Mouse (Mus musculus) thymus, postnatal 25 days (tissue): ENCODE results near the gene Cat.

Experiments
- DNase-seq: peaks from one replicate; pipeline ENCODE4 v3.0.0; 2022

Gene Cat

GRCm38 (mm10) chr2:103432695-103433275 is 52.2 kb downstream of the Cat start:
- DNase-seq = no peak

- DNase-seq = no peak
Measured at GRCm38 (mm10) chr2:103430712-103431111, 54.2 kb downstream of the Cat start.

DNA sequence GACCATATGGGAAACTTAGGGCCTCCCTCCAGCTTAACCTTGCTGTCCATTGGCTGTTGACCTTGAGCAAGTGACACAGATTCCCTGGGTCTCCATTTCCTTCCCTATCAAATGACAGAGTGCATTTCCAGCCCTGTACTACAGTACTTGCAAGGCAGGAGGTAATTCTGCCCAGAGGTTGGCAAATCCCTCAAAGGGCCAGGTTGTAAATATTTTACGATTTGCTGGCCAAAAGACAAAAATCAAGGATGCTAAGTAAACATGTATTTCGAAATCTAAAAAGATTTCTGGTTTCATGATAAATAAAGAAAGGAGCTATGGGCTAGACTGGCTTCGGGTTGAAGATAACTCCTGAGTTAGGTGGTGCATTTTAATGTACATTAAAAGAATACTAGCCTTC is 56.6 kb downstream of the Cat start:
- DNase-seq = no peak

- DNase-seq = no peak
Measured at GRCm38 (mm10) chr2:103425456-103426063, 59.4 kb downstream of the Cat start.

- peak; percentile 58 for DNase-seq
Measured at GRCm38 (mm10) chr2:103424349-103425026, 60.5 kb downstream of the Cat start.

GRCm38 (mm10) chr2:103423884-103424283 is 61.1 kb downstream of the Cat start:
- no peak for DNase-seq

GRCm38 (mm10) chr2:103420650-103421507 is 64.1 kb downstream of the Cat start:
- DNase-seq = no peak

GRCm38 (mm10) chr2:103415774-103416173 is 69.2 kb downstream of the Cat start:
- DNase-seq = no peak

DNA sequence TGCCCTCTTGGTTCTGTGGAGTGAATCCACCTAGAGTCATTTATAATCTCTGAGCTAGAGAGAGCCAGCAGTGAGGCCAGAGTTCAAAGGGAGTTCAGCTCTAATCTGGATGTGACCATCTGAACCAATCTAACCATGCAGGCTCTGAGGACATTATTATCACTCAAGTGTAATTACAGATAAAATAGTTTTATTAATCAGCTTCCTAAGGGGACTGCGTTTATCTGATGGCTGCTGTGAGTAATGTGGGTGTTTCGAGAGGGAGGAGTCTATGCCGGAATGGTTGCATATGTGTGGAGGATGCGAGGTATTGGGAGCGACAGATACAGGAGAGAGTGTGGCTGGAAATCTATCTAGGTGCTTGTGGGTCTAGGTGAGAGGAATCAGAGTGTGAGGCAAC is 71.6 kb downstream of the Cat start:
- DNase-seq = no peak

GRCm38 (mm10) chr2:103411816-103412215 is 73.1 kb downstream of the Cat start:
- DNase-seq = no peak

- DNase-seq = no peak
Measured at GRCm38 (mm10) chr2:103411348-103411747, 73.6 kb downstream of the Cat start, which contains the start of gene Elf5. Gene Elf5, plus strand, starts transcription at chr2:103411688.

DNA sequence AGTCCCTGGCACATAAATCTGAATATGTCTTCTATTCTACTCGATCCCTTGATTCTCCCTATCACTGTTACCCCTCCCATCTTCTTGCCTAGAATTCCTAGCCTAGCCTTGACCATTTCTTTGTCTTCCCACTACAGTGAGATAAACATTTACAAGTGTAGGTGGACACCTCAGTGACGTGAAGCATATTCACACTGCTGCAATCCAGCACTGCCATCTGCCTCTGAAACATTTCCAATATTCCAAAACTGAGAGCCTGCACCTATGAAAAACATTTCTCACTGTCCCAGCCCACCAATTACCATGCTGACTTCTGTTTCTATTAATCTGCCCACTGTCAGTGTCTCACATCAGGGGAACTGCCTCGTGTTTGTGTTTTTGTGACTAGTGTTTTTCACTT is 78.7 kb downstream of the Cat start:
- no peak for DNase-seq
